Mouse (Mus musculus) forebrain, postnatal 0 days (tissue): ENCODE measurements at regions not wholly inside any gene's neighbourhood (a gene's known extent, or its start where the extent isn't known, plus 50 kb on each side); places are given as distances from the start of the nearest gene placed in this dataset.

ENCODE experiments used
- ATAC-seq: fragments of 200-750 bp; cut with Nextera tagmentation; 2 replicates; pipeline ENCODE4 v1.8.0; 2017; ENCODE audit warnings: mild to moderate bottlenecking, moderate library complexity
- DNase-seq: peaks from one replicate; pipeline ENCODE4 v3.0.0-alpha.2; 2015
- H3K27ac ChIP-seq: fragments of 300-500 bp; sonication (generic); 2 replicates; pipeline ENCODE4 v1.5.1; 2014; ENCODE audit warnings: low read depth, mild to moderate bottlenecking, antibody characterized with exemption, low read length, moderate library complexity, mixed read lengths
- H3K27me3 ChIP-seq: fragments of 300-500 bp; sonication (generic); 2 replicates; pipeline ENCODE4 v1.6.1; 2014; ENCODE audit warnings: mild to moderate bottlenecking, low read length, mixed read lengths; ENCODE audit not compliant: insufficient read depth
- H3K36me3 ChIP-seq: fragments of 300-500 bp; sonication (generic); 2 replicates; pipeline ENCODE4 v1.6.1; 2014; ENCODE audit warnings: mild to moderate bottlenecking, moderate library complexity; ENCODE audit not compliant: insufficient read depth
- H3K4me1 ChIP-seq: fragments of 300-500 bp; sonication (generic); 2 replicates; pipeline ENCODE4 v1.6.1; 2014; ENCODE audit warnings: antibody characterized with exemption; ENCODE audit not compliant: insufficient read depth
- H3K4me2 ChIP-seq: fragments of 300-500 bp; sonication (generic); 2 replicates; pipeline ENCODE4 v1.6.1; 2014; ENCODE audit warnings: low read depth, mild to moderate bottlenecking, moderate library complexity
- H3K4me3 ChIP-seq: fragments of 300-500 bp; sonication (generic); 2 replicates; pipeline ENCODE4 v1.5.1; 2014; ENCODE audit warnings: low read depth, low read length, mixed read lengths
- H3K9ac ChIP-seq: fragments of 300-500 bp; sonication (generic); 2 replicates; pipeline ENCODE4 v1.6.1; 2014; ENCODE audit warnings: mild to moderate bottlenecking
- H3K9me3 ChIP-seq: fragments of 300-500 bp; sonication (generic); 2 replicates; pipeline ENCODE4 v1.6.1; 2016; ENCODE audit warnings: low read length
- CTCF ChIP-seq: sonication (generic); IDR thresholded peaks from 2 replicates; pipeline ENCODE4 v1.5.1; 2016; ENCODE audit warnings: antibody characterized with exemption, control low read depth, low read depth
- WGBS: fragments of 180-500 bp; shearing (Covaris S2); extraction: QIAGEN DNeasy Blood & Tissue Kit; methylation state at CpG from one replicate; pipeline ENCODE4 v1.1.7; 2014; 5-methylcytosine and 5-hydroxymethylcytosine counted together

DNA sequence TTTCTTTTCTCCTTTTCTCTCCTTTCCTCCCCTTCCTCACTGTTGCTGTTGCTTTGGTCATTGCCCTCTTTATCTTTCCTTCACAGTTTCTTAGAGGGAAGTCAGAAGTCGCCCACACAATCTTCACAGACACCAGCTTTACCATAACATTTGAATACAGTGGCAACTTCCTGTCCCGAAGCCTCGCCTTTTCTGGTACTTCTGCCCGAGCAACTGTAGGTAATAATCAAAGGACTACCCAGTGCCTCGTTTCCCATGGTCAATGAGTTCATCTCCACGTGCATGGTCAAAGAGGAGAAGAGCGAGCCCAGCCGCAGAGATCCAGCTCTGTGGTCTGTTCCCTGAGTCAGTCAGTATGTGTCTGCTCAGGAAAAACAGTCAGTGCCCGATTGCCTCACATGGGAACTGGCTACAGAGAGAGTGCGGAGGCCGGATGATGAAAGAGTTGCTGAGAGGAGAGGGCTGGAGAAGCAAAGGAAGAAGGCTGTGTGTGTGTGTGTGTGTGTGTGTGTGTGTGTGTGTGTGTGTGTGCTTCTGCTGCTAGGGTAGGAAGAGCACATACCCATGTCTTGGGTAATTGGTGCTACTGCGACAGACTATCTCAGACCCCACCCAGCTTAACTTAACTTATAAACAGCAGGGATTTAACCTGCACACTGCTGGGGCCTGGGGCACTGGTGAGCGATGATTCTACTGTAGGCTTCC, 73.0 kb upstream of the Klf13 start:
- H3K36me3 ChIP-seq: no peaks in the 10 kb centered on the region
- no peak overlapping the region for H3K9ac ChIP-seq
- 79% methylated on average over 13 of the region's 13 CpGs for WGBS
- H3K9me3 ChIP-seq: no peaks in the 10 kb centered on the region
- no peak for ATAC-seq
- no peak for DNase-seq
- no peaks in the 10 kb centered on the region for H3K27me3 ChIP-seq
- no peak overlapping the region for H3K4me3 ChIP-seq
- H3K27ac ChIP-seq: no peak overlapping the region
- no peaks in the 10 kb centered on the region for H3K4me1 ChIP-seq
- H3K4me2 ChIP-seq: no peak overlapping the region
- no peak for TF ChIP-seq CTCF

DNA sequence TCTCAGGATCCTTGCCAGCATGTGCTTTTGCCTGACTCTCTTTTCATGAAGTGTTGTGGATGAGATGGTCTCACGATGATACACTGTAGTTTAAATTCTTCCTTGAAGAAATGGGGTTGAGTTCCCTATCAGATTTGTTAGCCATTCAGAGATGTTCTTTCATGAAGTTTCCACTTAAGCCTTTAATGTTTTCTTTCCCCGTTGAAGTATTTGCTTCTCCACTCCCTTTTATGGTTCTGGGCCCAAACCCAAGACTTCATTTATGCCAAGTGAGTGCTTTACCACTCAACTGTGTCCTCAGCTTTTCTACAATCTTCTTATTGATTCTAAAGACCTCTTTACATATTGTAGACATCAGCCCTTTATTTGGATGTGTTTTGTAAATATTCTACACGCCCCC, 71.9 kb upstream of the Klf13 start:
- H3K4me3 ChIP-seq: no peak overlapping the region
- DNase-seq: no peak
- H3K9ac ChIP-seq: no peak overlapping the region
- 63% methylated on average over 3 of the region's 3 CpGs for WGBS
- no peaks in the 10 kb centered on the region for H3K27me3 ChIP-seq
- TF ChIP-seq CTCF: no peak
- no peak for ATAC-seq
- H3K9me3 ChIP-seq: no peaks in the 10 kb centered on the region
- H3K4me2 ChIP-seq: no peak overlapping the region
- no peaks in the 10 kb centered on the region for H3K36me3 ChIP-seq
- H3K27ac ChIP-seq: no peak overlapping the region
- H3K4me1 ChIP-seq: no peaks in the 10 kb centered on the region

DNA sequence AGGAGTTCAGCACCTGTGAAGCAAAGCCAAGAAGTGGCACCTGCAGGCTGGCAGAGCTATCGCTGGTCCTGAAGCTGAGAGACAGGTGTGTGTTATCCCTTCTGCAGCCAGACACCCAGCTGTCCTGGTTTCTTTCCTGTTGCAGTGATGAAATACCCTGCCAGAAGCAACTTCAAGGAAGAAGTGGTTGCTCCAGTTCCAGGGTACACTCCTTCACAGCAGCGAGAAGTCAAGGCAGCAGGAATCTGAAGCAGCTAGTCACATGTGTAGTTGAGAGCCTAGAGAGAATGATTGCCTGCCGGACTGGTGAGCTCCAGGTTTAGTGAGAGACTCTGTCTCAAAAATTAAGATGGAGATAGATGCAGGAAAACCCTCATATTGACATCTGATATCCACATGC, 69.1 kb upstream of the Klf13 start:
- no peak overlapping the region for H3K4me3 ChIP-seq
- 85% methylated on average over 3 of the region's 3 CpGs for WGBS

DNA sequence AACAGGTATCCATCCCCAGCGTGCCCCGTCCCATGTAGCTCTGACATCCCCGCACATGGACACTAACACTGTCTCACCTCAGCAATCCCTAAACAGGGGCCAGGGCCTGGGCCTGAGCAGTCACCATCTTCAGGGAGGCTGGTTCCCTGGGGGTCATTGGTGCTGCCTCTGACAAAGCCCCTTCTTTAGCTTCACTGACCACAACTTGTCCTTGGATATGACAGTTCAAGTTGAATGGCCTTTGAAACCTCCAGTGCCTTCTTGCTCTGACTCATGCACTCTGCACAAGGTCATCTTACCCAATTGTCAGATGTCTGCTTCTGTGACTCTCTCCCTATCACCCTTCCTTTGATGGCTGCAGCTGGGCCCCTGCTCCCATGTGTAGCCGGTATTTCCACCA, 68.2 kb upstream of the Klf13 start:
- Histone ChIP-seq H3K9me3 (no peaks in the 10 kb centered on the region), H3K27me3 (no peaks in the 10 kb centered on the region), H3K4me1 (no peaks in the 10 kb centered on the region), H3K4me3 (no peak overlapping the region), H3K9ac (no peak overlapping the region), H3K4me2 (no peak overlapping the region), H3K36me3 (no peaks in the 10 kb centered on the region), H3K27ac (no peak overlapping the region)
- DNase-seq (no peak), ATAC-seq (no peak)
- no peak for TF ChIP-seq CTCF
- WGBS: 94% methylated on average over 4 of the region's 4 CpGs

More for the DNA sequence above, 69.1 kb upstream of the Klf13 start:
- Histone ChIP-seq H3K4me2 (no peak overlapping the region), H3K36me3 (no peaks in the 10 kb centered on the region), H3K27me3 (no peaks in the 10 kb centered on the region), H3K4me1 (no peaks in the 10 kb centered on the region), H3K9ac (no peak overlapping the region), H3K27ac (no peak overlapping the region), H3K9me3 (no peaks in the 10 kb centered on the region)
- TF ChIP-seq CTCF: no peak
- DNase-seq: no peak
- ATAC-seq: no peak

DNA sequence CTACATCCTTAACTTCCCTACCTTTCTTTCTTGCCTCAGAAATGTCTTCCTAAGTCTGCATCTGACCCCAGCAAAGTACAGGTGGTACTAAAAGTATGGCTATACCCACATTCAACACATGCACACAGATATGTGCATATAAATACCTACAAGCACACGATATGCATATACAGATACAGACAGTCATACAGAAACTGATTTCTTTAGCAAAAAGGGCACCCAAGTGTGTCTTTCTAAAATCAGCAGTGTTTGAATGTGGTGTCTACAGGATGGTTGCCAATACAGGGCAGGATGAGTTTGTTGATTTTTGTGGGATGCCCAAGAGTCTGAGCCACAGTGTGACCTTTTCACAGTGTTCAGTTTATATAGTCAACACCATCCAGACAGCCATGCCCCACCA, 67.0 kb upstream of the Klf13 start:
- ATAC-seq: no peak
- Histone ChIP-seq H3K4me3 (no peak overlapping the region), H3K4me1 (no peaks in the 10 kb centered on the region), H3K9me3 (no peaks in the 10 kb centered on the region), H3K36me3 (no peaks in the 10 kb centered on the region), H3K4me2 (no peak overlapping the region), H3K27ac (no peak overlapping the region), H3K27me3 (no peaks in the 10 kb centered on the region), H3K9ac (no peak overlapping the region)
- TF ChIP-seq CTCF: no peak
- 83% methylated on average over 1 of the region's 1 CpGs for WGBS
- DNase-seq: no peak

DNA sequence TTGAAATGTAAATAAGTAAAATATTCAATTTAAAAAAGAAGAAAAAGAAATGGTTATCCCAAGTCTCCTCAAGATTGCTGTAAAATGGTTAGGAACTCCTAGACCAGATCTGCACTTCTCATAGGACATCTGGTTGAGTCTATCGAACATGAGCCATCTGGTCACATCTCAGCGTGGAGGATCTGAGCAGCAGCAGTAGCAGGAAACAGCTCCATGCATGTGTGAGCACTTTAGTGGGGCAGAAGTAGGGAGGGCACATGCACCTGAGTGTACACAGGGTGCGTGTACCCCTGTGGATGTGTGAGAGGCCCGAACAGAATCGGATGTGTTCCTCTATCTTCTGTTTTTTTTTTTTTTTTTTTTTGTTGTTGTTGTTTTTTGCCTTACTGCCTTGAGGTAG, 65.2 kb upstream of the Klf13 start:
- DNase-seq (no peak), ATAC-seq (no peak)
- H3K9ac ChIP-seq: no peak overlapping the region
- no peak overlapping the region for H3K27ac ChIP-seq
- H3K27me3 ChIP-seq: no peaks in the 10 kb centered on the region
- TF ChIP-seq CTCF: no peak
- H3K4me3 ChIP-seq: no peak overlapping the region
- H3K4me2 ChIP-seq: no peak overlapping the region
- no peaks in the 10 kb centered on the region for H3K4me1 ChIP-seq
- no peaks in the 10 kb centered on the region for H3K9me3 ChIP-seq
- WGBS: 89% methylated on average over 5 of the region's 5 CpGs
- no peaks in the 10 kb centered on the region for H3K36me3 ChIP-seq

DNA sequence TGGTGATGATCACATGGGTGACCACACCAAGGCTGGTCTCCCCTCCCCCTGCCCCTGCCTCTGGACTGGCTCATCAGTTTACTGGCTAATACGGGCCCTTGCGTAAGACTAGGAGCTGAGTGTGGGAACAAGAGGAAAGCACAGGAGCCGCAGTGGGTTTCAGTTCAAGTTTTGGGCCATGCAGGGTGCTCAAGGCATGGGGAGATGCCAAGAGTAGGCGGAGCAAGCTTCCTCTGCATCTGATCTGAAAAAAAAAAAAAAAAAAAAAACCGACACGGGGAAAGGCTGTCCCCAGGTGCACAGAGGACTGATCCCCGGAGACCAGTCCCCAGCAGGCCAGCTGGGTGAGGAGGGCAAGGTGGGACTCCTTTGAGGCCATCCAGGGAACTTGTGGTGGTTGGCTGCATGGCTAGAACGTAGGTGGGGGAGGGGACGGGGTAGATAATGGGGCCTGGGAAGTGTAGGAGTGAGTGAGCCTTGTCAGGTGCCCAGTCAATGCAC, 62.9 kb upstream of the Klf13 start:
- no peak overlapping the region for H3K27ac ChIP-seq
- 60% methylated on average over 9 of the region's 9 CpGs for WGBS

More for the DNA sequence above, 62.9 kb upstream of the Klf13 start:
- Histone ChIP-seq H3K4me2 (no peak overlapping the region), H3K9ac (no peak overlapping the region), H3K4me3 (no peak overlapping the region), H3K27me3 (no peaks in the 10 kb centered on the region), H3K36me3 (no peaks in the 10 kb centered on the region), H3K9me3 (no peaks in the 10 kb centered on the region), H3K4me1 (no peaks in the 10 kb centered on the region)
- no peak for TF ChIP-seq CTCF
- DNase-seq (no peak), ATAC-seq (no peak)
